Mouse (Mus musculus): ENCODE data around the gene Iqcn.

Gene Iqcn

DNA sequence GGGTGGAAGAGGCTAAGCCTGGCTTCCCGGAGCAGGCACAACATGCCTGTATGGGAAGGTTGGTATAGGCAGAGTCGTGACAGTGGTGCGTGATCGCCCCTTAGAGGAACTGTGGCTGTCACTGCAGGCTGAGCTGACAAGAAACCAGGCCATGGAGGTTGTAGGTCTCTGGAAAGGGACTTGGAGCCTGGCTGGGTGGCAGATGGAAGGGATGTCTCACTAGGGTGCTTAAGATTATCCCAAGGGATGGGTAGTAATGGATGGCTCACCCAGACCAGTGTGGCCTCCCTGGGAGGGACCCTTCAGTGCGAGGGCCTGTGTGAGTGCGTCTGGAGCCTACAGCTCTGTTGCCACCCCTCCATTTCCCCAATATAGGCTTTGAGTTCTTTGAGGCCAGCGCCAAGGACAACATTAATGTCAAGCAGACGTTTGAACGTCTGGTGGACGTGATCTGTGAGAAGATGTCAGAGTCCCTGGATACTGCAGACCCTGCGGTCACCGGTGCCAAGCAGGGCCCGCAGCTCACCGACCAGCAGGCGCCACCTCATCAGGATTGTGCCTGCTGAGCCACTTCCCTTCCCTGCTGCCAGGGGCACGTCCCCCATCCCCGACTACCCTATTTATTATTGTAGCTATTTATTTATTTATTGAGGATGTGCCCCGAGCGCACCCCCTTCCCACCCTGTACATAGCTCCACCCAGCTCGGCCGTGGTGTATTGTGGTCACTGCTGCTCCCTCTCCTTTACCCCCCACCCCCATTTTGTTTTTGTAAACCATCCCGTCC, 54.5 kb downstream of the Iqcn start:
- no peak for DNase-seq

DNA sequence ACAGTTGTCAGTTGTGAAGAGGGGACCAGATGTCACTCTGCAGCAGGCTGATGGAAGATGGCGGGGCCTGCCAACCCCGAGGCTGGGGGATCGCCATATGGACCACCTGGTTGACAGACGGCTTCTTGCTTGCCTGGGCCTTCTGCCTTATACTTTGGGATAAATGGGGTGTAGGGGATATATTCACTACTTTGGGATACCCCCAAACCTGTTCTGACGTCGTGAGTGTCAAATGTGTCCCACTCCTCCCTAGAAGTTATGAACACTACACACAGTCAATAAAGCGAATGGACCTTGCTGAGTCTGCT, 55.0 kb downstream of the Iqcn start:
- DNase-seq = no peak

DNA sequence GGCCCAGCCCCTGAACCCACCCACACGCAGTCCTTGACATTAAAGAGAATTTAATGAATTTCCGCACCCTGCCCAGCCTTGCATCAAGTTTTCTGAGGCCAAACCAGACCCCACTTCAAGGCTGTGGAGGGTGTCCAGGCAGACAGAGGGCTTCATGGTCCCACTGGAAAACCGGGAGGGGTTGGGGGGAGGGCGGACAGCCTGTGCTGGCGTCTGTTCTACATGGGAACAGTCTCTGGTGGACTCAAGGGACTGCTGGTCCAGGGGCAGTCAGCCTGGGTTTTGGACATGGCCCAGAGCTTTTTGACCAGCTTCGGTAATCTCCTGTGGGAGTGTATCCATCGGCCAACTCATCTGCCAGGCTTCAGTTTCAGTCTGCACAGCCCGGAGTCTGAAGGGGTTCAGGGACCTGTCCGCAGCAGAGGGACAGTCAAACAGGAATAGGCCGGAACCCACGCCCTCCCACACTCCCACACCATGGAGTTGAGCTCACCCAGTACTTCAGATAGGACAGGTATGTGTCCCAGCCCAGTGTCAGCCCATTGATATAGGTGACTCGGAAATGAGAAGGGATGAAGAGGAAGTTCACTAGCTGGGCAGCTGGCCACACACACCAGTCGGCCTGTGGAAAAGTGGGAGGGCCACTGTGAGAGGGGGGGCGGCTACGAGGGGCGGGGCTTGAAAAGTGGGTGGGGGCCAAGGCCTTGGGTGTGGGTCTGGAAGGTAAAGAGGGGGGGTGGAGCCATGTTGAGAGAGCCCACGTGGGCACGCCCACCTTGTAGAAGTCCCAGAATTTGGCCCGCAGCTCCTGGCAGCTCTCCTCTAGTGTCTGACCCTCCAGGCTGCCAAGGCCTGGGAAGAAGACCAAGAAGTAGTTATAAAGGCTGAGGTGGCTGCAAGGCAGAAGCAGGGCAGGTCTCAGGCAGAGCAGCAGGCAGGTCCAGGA, 55.6 kb downstream of the Iqcn start:
- DNase-seq = peak; percentile 77 to 82

GRCm38 (mm10) chr8:70760350-70760749, 57.1 kb downstream of the Iqcn start:
- no peak for DNase-seq

DNA sequence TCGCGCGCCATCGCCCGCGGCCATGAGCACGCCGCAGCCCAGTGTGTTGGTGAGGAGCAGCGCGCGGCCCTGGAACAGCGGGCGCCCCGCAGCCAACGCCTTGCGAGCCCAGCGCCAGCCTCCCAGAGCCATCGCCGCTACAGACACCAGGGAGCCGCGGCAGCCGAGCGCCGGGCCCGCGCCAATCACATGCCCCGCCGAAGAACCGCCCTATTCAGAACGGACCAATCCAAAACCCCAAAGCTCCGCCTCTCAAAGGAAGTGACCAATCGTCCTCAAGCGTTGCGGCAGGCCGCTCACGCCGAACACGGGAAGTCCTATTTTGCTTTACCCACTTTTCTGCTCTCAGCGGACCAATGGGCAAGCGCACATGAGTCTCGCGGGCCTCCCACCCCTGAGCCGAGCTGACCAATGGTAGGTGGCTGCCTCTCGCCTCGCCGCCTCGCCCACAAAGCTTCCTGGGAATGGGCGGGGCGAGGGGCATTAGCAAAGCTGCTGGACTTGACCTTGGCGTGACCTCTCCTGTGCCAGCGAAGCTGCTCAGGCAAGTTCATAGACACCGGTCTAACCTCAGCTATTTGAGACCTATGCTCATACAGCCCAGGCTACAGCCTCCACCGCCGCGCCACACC, 57.6 kb downstream of the Iqcn start, which contains the start of gene Mpv17l2:
TSS of gene Mpv17l2 (minus strand) at position 172 of the 632 bp plus-strand sequence.
- DNase-seq = peak; percentile 99

DNA sequence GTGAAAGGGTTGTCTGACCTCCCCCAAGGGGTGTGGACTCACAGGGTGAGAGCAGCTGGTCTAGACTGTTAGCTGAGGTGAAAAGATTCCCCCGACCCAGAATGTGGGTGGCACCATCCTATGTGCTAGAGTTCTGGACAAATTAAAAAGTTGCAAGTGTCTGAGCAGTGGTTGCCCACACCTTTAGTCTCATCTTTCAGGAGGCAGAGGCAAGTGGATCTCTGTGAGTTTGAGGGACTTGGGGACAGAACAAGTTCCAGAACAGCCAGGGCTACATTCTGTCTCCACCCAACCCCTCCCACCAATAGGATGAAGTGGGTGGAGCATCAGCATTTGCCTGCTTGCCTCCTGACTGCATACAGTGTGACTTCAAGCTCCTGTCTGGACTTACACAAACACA, 58.9 kb downstream of the Iqcn start:
- DNase-seq = no peak

- DNase-seq = no peak
Measured at GRCm38 (mm10) chr8:70763354-70763753, 60.1 kb downstream of the Iqcn start.

DNA sequence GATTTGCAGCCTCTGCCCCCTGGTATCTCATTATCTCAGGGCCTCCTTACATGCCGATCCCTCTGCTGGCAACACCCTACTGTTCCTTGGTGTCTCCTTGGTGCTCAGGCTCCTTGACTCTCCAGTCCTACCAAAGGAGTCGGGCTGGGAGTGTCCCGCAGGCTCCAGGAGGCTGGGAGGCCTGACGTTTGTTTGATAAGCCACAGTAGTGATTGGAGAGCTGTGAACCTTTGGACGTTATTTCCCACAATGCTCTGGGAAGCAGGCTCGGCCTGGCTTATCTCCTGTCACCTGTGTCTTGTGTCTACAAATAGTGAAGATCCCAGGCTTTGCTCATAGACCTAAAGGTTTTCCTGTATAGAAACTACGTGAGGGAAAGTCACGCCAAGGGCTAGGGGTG, 60.8 kb downstream of the Iqcn start:
- no peak for DNase-seq

DNA sequence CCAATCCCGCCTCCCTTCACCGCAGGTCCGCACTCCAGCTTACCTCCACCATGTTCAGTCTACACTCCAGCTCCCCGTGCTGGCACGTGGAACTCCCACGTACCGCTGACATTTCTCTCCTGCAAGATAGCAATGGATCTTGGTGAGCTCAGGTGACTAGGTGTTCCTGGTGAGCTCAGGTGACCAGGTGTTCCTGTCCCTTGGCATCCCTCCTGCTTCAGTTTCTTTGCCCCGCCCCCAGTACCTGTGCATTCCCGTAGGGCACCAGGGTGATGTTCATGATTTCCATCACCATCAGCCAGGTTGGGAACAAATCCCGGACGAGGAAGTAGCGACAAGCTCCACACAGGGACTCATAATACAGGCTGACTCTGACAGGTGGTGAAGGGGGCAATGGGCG, 61.4 kb downstream of the Iqcn start:
- no peak for DNase-seq

DNA sequence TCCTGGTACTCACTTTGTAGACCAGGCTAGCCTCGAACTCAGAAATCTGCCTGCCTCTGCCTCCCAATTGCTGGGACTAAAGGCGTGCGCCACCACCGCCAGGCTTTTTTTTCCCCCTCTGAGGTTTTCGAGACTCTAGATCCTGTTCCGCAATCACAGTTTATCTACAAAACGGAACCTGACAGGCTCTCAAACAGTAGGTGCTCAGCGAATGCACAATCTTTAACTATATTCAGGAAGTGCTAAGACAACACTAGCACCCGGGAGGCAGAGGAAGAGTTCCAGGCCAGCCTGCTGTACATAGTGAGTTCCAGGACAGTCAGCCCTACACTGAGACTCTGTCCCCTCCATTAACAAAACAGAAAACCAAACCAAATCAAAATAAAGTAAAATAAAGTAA, 62.1 kb downstream of the Iqcn start:
- no peak for DNase-seq

- DNase-seq = peak in 1 of 2 experiments; percentile 71
Measured at GRCm38 (mm10) chr8:70765838-70766570, 62.7 kb downstream of the Iqcn start.

GRCm38 (mm10) chr8:70766571-70767440, 63.5 kb downstream of the Iqcn start:
- DNase-seq = peak; percentile 93 to 95

Data from lung, adult 18-20 months (tissue).